Mouse (Mus musculus) lung, adult 18-20 months (tissue): Measurements from ENCODE around the gene Gmppb.
"Not testable (repeated sequence)": the region's sequence is repeated elsewhere in the genome, so short reads cannot be mapped to it uniquely, and the experiment has no call there.

Source experiments
- DNase-seq, 2 experiments: peaks; one replicate each; pipeline ENCODE4 v3.0.0; 2022; ENCODE audit warnings: mixed read lengths in 2 of 2

Gene Gmppb

DNA sequence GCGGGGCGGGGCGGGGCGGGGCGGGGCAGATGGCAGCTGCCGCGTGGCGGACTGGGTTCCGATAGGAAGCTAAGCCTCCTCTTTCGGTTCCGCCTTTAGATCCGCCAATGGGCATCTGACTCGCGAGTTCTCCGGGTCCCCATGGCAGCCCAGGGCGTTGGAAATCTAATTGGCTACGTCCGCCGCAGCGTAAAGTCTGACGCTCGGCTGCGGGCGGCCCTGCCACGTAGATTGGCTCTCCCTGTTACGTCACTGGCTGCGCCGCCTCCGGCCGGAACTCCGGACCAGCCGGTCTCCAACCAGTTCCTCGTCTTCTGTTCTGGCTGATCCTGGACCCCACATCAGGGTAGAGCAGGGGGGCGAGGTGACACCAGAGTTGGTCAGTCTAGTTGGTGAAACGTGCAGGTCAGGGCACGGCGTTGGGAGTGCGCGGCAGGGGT lies at the start of gene Gmppb:
Gene Gmppb (plus strand): TSS at position 227 of the 440 bp plus-strand sequence.
- peak; percentile 98 for DNase-seq

DNA sequence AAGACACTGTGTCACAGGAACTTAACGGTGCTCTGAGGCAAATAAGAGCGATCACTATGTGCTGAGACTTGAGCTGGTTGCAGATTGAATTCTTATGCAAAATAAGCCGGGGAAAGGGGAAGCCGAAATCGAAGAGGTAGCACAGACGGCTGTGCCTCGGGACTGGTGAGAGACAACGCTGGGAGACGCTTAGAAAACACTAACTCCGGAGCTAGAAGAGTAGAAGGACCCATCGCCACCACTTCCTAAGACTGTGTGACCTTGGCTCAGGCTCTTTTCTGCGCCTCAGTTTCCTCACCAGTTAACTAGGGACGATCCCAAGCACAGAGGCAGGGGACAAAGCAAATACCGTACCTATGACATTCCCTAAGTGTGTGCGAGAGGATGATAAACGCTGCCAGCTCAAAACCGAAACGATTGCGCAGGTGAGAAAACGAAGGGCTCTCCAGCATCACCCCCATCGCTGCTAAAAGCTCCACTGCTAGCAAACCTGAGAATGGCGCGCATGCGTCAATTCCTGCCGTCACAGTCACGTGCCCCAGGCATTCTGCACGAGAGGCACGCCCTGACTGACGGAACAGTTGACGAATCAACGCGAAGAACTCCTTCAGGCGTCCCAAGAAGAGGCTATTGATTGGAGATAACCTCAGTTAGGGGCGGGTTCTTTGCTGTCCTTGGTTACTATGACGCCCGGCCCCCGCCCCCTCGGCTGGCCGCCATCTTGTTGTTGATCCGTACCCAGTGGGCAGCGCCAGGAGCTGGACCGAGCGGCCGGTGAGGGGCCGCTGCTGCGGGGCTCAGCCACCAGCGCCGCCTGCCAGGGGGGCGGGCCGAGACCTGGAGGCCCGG lies 46.9 kb upstream of the Gmppb start, which contains the start of gene Ip6k1:
Gene Ip6k1 (plus strand): TSS at position 580 of the 849 bp plus-strand sequence.
- peak; percentile 100 for DNase-seq

DNA sequence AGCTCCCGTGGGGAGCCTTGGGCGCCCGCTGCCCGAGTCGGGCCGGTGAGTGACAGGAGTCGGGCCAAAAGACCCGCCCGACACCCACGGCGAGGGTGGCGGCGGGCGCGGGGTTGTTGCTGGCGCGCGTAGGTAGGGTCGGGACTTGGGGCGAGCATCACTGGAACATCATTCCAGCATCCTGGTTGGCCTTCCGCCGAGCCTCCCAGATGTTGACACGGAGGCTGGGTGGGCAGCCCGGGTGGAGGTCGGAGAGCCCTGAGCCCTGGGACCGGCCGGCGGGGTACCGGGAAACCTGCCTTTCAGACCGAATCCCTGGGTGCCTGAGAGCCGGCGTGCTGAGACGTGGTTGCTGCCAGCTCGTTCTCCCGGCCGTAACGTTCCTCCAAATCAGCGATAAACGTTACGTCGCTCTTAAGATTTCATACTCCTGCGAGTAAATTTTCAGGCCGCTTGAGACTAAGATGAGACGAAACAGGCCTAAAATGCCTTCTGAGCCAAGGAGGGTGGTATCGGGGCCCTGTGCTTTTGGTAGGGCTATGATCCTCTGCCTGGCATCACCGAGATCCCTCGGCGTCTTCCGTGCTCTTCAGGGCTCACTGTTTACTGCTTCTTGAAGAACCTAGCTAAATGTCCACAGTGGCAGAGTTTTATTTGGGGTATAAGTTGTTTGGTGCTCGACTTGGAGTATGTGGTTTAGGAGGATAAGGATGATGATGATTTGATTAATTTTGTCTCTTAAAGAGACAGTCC lies 46.1 kb upstream of the Gmppb start:
- DNase-seq, result no peak

DNA sequence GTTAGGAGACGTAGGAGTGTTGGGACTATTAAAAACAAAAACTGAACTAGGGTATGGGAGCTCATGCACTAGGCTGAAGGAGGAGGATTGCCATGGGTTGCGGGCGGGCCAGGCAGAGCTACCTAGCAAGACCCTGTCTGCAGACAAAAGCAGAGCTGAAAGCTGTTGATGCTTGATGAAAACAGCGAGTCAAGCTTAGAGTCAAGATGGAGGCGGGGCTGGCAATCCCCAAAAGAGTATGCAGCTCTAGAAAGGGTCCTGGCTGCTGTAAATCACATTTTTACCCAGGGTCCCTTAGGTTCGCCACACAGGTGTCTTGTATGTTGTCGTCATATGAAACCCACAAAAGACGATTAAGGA lies 45.5 kb upstream of the Gmppb start:
- DNase-seq, result no peak

DNA sequence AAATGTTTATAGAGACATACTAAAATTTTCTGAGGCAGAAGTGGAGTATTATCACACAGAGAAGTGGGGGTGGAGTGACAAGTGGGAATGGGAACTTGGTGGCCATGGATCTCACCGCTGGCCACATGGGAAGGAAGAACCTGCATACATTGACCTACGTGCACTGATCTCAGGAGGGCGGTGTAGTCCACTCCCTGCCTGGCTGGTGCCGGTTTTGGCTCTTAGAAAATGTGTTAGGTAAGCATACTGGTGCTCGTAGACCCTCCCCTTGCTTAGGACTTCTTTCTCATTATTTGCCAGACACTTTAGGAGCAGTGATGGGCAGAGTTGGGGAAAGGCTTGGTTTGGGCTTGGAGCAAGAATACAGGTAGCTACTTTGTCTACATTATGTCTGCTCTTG lies 41.0 kb upstream of the Gmppb start:
- DNase-seq, result peak in 1 of 2 experiments; percentile 10

DNA sequence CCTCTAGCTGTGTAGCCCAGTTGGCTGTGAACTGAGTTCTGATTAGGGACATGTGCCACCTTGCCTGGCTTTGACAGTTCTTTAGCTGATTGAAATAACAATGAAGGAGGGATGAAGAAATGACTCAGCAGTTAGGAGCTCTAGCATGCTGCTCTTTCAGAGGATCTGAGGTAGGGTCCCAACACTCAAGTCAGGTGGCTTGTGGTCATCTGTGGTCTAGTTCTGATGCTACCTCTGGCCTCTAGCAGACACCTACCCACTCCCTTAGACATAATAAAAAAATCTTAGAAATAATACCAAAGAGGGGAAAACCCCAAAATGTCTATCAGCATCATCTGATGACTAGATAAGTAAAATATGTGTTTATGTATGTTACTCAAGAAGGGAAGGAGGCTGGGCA lies 38.7 kb upstream of the Gmppb start:
- no peak for DNase-seq

DNA sequence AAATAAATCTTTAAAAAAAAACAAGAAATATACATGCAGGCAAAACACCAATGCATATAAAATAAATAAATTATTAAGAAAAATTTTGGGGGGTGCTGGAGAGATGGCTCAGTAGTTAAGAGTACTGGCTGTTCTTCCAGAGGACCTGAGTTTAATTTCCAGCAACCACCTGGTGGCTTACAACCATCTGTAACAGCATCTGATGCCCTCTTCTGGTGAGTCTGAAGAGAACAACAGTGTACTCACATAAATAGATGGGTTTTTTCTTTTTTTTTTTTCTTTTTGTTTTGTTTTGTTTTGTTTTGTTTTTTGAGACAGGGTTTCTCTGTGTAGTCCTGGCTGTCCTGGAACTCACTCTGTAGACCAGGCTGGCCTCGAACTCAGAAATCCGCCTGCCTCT lies 35.5 kb upstream of the Gmppb start:
- DNase-seq, result not testable (repeated sequence)

DNA sequence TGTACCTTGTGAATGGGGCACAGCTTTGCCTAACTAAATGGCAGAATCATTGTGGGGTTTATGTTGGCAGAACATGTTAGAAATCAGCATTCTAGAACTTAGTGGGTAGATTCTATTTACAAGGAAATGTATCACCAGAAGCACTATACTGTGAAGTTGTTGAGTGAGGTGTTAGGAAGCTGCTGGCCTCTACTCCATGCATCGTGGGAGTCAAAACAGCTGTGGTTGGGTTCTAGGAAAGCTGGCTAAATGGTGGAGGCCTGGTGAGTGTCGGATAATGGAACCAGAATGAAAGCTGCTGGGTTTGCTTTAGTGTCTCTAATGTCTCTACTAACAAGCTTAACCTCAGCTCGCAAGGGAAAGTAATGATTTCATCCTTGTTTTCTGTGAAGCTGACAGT lies 31.9 kb upstream of the Gmppb start:
- DNase-seq, result no peak

DNA sequence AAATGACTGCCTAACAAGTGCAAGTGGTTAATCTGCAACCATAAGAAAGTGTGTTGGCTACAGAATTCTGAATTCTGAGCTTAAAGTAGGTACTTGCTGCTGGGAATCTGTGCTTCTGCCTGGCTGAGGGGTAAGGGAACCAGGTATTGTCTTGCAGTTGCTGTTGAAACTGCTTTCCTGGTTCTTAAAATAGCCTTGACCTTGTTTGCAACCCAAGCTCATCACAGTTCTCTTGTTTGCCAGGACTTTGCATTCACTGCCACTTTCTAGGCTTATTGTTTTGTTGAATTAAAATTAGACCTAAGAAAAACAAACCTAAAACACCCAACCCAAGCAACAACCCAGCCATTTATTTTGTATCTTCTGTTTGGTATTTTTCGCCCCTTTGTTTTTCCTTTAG lies 28.3 kb upstream of the Gmppb start:
- DNase-seq, result no peak

DNA sequence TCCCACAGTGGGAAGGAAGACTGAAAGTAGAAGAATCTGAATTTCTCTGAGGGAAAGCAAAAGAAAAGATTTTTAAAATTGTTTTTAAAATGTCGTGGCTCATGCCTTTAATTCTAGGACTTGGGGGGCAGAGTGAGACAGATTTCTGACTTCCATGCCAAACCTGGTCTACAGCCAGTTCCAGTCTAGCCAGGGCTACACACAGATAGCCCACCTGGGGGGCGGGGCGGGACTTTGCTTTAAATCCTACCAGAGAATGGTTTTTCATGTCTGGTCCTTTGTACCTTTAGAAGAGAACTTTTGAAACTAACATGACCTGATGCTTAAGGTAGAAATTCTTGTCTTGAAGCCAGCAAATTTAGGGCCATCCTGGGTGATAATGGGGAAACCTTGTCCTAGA lies 25.8 kb upstream of the Gmppb start:
- no peak for DNase-seq

DNA sequence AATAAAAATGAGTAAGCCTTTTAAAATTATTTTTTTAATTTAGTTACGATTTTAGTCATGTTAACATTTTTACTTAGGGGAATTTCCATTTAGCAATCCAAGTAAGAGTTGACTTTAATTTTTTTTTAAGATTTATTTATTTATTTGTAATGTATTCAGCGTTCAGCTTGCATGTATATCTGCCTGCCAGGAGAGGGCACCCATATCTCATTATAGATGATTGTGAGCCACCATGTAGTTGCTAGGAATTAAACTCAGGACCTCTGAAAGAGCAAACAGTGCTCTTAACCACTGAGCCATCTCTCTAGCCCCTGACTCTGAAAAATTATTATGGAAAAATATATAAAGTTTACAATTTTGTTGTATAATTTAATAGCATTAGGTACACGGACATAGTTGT lies 22.5 kb upstream of the Gmppb start:
- DNase-seq, result no peak

DNA sequence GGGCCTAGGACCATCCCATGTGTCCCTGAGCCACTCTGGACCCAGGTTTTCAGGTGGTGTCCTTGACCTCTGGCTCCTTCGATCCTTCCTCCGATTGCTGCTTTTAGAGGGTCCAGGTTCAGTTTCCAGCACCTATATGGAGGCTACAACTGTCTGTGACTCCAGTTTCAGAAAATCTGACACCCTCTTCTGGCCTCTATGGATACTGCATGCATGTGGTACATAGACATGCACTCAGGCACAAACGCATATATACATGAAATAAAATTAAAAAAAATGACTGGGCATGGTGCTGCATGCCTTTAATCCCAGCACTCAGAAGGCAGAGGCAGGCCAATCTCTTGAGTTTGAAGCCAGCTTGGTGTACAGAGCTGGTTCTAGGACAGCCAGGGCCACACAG lies 21.2 kb upstream of the Gmppb start:
- no peak for DNase-seq

DNA sequence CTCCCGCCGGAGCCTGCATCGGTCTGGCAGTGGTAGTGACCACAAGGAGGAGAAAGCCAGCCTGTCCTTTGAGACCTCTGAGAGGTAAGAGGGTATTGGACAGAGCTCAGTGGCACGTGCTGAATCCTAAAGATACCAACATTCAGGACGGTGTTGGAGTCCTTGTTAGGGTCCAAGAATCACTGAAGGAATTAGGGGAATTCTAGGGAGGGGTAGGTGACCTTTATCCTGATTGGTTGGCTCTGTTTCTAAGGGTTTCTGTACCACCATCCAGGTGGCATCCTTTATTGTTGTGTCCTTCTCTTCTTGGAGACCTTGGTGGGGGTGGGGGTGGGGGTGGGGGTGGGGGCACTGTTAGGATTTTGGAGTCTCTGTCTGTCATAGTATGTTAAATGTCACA lies 16.9 kb upstream of the Gmppb start:
- no peak for DNase-seq

DNA sequence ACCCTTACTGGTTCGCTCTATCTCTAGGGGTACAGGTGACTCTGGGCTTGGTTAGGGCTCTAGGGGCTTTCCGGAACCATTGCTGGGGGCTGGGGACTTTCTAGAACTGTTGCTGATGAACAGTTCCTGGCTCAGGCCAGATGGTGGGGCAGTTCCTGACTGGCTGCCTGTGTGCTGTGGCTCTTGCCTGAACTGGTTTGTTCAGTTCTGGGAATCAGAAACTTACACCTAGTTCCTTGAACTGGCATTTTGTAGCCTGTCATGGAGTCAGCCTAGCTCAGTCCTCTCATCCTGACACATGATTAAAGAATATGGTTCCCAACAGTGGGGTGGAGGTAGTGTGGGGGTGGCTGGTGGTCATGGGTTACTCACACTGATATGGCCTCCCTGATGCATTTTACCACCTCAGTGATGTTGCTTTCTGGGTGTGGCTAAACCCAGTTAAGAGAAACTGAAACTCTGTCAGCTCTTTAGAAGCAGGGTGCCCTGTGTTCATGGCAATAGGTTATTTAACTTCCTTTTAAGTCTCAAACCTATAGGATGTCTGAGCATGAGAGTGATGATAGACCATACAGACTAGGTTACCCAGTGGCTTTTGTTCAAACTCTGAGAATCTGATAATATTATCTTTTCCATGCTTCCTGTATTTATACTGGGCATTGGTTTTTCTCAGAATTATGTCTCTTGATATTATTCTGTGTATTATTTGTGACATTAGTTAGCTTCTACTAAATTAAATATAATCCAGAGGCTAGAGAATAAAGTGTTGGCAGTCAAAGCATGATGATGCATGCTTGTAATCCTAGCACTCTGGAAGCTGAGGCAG lies 13.5 kb upstream of the Gmppb start:
- DNase-seq, result peak in 1 of 2 experiments; percentile 33

DNA sequence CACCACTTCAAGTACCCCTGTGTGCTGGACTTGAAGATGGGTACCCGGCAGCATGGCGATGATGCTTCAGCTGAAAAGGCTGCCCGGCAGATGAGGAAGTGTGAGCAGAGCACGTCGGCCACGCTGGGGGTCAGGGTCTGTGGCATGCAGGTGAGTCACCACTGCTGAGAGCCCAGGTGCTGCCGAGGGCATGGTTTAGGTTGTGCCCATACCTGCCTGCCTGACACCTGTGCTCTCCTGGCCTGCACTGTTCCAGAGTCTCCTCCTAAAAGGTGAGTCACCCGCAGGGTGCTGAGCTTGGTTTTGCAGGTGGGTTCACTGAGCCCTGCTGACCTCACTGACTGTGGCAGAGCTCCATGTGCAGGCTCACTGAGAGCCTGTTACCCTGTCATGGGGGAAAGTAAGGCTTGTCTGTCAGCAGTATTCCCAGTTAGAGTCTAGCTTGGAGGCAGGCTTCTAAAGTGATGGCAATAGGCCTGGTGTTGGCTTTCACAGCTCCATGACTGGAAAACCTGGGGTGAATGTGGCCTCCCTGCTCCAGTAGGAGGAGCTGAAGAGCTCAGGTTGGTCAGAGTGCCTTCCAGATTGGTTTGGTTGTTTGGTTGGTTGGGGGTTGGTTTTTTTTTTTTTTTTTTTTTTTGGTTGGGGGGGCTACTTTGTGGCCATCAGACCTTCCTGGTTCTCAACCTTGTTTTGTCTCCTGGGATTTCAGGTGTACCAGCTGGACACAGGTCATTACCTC lies 4.1 kb upstream of the Gmppb start:
- no peak for DNase-seq

DNA sequence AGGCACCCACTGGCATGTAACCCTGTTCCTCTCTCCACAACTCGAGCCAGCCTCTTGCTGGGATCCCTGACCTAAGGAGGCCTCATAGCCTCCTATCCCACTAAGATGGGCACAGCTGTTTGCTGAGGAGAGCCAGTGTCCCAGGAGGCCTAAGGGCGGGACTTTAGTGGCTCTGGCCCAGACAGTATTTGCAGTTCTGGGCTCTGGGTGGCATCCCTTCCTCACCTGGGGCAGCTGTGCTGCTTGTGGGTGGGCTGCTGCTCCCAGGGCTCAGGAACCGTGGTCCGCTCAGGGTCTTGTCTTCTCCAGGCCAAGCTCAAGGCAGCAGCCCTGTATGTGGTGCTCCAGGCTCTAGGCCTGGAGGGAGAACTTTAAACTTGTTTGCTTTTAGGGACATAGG lies 2.5 kb upstream of the Gmppb start:
- DNase-seq, result no peak

DNA sequence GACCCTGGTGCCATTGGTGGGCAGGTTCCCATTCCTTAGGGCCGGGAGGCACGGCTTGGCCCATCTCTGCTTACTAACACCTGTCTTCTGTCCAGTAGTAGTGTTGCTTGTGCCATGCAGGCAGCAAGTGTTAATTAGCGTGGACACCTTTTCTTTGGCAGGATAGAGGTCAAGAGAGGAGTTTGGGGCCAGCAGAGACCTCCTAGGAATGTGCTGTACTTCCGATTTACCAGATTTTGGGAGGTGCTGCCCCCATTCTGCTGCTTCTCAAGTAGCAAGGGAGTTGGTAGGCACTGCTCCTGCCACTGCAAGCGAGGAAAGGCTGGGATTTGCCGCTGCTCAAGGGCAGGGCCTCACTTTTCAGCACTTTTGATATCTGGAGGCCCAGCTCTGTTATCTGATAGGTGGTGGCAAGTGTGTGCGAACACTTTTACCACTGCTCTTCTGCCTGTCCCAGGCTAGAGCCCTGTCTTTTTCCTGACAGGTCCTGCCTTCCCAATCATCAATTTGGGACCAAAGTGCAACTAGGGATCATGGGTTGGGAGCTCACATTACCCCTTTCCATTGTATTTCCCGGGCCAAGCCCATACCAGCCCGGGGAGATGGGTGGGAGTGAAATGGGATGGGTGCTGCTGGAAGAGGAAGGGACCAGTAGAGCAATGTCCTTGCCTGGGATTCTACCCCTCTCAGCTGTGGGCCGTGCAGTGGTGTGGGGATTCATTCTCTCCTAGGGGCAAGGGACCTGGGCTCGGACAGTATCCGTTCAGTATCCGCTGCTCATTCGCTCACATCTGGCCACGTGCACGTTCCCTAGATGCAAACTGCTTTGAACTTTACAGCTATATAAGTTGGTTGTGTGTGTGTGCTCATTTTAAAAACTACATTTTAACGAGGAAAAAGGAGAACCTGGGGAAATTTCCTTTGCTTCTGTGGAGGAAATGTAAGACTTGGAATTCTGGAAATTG lies 1.2 kb upstream of the Gmppb start:
- DNase-seq, result no peak

DNA sequence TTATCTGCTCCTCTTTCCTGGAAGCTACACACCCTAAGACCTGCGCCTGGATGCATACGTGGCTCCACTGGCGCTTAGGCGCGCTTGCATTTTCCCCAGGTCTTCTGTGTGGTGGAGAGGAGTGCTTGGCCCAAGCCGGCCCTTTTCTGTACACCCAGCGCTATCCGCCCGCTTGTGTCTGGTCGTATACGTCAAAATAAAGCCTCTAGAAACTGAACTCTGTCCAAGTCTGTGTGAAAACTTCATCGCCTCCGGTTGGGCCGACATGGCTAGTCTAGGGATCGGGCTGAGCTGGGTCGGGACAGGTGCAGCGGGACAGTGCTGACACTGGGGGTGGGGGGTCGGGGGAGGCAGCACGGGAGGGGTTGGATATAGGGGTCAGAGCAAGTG lies 481 bp upstream of the Gmppb start:
- no peak for DNase-seq

DNA sequence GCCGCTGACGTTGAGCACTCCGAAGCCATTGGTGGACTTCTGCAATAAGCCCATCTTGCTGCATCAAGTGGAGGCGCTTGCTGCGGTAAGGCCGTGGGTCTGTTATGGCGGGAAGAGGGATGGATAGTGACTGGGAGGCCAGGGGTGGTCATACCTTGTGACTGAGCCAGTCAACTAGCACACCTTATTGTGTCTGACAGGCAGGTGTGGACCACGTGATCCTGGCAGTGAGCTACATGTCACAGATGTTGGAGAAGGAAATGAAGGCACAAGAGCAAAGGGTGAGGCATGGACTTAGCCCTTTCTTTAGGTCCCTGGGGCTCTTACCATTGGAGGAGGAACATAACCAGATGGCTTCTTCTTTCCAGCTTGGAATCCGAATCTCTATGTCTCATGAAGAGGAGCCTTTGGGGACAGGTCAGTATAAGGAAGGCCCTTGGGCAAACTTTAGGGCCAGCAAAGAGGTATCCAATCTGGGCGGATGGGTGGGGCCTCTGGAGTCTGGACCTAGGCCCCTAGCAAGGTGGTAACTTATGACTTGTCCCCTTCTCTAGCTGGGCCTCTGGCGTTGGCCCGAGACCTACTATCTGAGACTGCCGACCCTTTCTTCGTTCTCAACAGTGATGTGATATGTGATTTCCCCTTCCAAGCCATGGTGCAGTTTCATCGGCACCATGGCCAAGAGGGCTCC lies 664 bp downstream of the Gmppb start:
- no peak for DNase-seq

DNA sequence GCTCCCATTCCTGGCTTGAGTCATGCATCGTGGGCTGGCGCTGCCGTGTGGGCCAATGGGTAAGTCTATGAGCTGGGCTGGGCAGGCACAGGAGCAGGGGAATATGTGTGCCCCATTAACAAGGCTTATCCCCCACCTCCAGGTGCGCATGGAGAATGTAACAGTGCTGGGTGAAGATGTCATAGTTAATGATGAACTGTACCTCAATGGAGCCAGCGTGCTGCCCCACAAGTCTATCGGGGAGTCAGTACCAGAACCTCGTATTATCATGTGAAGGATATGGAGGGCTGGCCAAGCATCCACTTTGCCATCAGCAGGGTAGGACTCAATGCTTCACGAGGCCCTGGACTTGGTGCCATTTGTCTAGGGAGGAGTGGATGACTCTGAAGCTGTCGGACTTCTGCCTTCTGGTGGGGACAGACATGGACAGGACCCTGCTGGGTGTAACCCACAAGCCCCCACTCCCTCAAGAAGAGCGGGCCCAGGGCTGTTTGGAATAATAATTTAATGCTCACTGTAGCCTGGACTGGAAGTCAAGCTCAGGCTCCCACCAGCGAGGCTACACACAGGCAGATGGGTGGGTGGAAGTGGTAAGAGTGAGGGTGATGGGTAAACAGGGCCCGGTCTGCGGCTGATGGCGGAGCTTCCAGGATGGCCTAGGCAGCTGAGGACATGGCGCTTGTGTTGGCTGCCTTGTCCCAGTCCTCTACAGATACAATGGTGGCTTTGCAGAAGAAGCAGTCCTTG lies 2.3 kb downstream of the Gmppb start:
- no peak for DNase-seq
